Mouse (Mus musculus) C2C12 (cell line): ENCODE data around the gene Tacc2.

Experiments
- CEBPB ChIP-seq: IDR thresholded peaks from one replicate; pipeline ENCODE4 v1.6.1; 2011; ENCODE audit warnings: low read depth, mild to moderate bottlenecking, control low read depth, moderate library complexity
- CTCF ChIP-seq: IDR thresholded peaks from one replicate; pipeline ENCODE4 v1.5.1; 2011; ENCODE audit not compliant: control insufficient read depth, insufficient read depth, insufficient read length
- MYOD1 ChIP-seq: IDR thresholded peaks from one replicate; pipeline ENCODE4 v1.6.1; 2011; ENCODE audit warnings: low read depth; ENCODE audit not compliant: control insufficient read depth, insufficient read length
- MYOG ChIP-seq: IDR thresholded peaks from one replicate; pipeline ENCODE4 v1.6.1; 2011; ENCODE audit not compliant: control insufficient read depth, insufficient read length; ENCODE audit errors: extremely low read depth

- TF ChIP-seq MYOD1 (no peak), CTCF (no peak), CEBPB (no peak), MYOG (no peak)
Observed at GRCm38 (mm10) chr7:130568783-130569436, 8.3 kb upstream of the Tacc2 start.
